Mouse (Mus musculus) layer of hippocampus, postnatal 14 days (tissue): ENCODE results near the gene H2afj. TPM values are rescaled to one million over a fixed set of nuclear protein-coding genes. Genes with fewer than 3 reads are reported as not detected.

Source experiments
- DNase-seq, 2 experiments: peaks; one replicate each; pipeline ENCODE4 v3.0.0; 2021 to 2022; ENCODE audit warnings: low spot score in 2 of 2, mixed read lengths in 1 of 2
- total RNA-seq, 2 experiments: library from RNA; stranded (reverse); gene quantifications; 2 replicates each; pipeline ENCODE4 v1.2.3; 2021

The H2afj gene
- total RNA-seq, 2 experiments from 2014 or later, result 72.0 to 72.6 TPM

DNA sequence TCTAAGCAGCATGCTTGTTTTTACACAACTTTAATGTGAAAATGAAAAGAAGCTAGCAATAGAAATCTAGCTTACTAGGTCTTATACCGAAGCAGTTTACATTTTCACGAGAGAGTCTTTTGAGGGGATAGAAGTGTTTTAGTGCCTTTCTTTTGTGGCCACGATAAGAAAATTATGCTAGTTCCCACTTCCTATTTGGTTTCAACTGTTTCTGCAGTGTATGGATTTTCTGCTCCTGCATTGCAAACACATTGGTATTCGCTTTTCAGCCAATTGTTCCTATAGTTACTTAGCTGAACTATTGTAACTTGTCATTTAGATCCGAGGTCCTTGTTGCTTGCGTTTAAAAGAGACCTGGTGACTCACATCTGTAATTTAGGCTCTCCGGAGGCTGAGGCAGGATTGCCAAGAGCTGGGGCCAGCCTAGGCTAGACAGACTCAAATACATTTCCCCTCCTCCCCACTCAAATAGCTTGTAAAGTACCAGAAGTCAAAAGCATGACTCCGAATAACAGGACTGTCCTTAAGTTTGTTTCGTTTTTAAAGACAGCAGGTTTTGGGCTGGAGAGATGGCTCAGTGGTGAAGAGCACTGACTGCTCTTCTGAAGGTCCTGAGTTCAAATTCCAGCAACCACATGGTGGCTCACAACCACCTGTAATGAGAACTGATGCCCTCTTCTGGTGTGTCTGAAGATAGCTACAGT is 3.2 kb upstream of the H2afj start:
- no peak for DNase-seq

DNA sequence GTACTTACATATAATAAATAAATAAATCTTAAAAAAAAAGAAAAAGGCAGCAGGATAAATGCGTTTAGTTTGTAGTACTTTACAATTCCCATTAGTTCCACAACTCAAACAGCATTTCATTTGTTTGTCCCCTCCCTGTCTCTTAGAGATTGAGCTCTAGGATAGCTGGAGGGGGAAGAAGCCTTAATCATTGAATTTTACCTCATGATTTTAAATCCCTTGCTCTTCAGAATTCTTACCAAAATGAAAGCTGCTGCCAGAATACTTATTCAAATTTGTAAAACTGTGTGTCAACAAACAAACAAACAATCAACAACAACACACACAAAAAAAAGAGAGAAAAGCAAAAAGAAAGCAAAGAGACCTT is 2.7 kb upstream of the H2afj start:
- no peak for DNase-seq

DNA sequence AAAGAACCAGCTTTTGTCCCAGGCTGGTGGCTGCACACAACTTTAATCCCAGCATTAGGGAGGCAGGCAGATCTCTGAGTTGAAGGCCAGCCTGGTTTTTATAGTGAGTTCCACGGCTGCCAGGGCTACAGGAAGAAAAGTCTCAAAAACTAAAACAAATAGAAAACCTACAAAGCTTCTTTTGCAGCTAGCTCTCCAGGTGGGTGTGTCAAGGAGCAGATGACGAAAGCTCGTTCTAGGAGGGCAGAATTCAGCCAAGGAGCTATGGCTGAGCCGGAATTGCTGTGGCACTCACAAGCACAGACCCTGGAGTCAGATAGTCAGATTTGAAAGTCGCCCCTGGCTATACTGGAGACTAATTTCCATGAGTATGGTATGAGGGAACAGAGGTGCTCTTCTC is 1.2 kb upstream of the H2afj start:
- no peak for DNase-seq

DNA sequence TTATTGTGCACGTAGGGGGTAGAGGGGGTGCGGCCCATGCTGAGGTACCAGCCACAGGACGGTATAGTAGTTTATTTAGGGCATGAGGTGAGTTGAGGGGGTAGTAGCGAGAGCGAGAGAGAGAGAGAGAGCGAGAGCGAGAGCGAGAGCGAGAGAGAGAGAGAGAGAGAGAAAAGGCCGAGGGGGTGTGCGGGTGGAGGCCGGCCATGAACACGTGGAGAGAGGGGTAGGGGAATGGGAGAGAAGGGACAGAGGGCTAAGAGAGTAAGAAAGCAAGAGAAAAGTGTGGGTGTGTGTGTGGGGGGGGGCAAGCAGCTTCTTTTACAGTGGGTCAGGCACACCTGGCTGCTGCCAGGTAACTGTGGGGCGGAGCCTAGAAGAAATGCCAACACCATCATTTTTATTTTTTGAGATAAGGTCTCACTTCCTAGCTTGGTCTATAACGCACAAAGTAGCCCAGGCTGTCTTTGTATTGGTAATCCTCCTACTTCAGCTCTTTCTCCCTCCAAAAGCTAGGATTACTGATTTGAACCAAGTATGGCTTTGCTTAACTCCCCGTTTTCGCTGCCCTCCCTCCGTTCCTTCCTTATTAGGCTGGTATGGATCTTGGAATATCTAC is 540 bp upstream of the H2afj start:
- DNase-seq, result no peak

DNA sequence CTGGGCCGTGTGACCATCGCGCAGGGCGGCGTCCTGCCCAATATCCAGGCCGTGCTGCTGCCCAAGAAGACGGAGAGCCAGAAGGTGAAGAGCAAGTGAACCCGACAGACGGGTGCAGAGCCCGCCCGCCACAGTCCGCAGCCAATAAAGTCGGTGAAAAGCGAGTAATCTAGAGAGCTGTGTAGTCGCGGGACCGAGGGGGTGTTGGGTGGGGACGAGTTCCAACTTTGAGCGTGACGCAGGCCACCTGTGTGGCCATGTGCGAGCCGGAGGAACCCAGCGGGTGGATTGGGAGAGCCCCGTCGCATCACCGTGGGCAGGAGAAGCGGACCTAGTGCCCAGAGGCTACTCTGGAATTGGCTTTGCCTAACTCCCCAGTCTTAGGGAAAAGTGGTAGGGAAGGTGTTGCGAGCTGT is 595 bp downstream of the H2afj start:
- DNase-seq, result peak in 1 of 2 experiments; percentile 37

DNA sequence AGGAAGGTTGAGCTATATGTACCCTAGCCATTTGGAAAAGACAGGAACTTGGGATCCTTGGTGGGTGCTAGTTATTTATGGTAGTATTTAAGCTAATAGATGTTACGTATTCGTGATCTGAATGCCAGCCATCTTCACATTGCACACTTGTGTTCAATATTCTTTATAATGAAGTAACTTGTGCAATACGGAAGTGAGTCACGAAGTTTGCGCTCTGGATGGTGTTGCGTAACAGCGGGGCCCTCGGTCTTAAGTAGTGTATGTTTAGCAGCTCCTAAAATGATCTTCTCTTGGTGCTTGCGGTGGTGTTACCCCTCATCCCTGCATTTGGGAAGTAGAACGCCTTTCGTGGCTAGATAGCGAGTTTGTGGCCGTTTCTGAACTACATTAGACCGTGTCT is 1.0 kb downstream of the H2afj start:
- DNase-seq, result no peak

DNA sequence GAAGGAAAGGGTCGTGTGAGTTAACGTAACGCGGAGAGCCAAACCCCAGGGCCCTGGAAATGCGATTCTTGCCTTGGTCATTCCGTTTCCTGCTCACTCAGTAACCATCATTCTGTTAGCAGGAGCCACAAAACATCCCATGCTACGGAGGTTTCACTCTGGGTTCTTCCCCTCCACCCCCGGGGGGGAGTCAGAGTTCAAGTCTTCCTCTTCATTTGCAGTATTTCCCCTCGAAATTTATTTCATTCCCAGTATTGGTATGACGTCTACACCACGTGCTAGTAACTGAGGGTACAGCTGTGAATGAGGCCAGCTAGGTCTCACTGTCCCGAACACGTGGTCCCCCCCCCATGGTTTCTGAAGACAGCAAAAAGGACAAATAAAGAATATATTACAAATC is 1.6 kb downstream of the H2afj start:
- DNase-seq, result no peak

DNA sequence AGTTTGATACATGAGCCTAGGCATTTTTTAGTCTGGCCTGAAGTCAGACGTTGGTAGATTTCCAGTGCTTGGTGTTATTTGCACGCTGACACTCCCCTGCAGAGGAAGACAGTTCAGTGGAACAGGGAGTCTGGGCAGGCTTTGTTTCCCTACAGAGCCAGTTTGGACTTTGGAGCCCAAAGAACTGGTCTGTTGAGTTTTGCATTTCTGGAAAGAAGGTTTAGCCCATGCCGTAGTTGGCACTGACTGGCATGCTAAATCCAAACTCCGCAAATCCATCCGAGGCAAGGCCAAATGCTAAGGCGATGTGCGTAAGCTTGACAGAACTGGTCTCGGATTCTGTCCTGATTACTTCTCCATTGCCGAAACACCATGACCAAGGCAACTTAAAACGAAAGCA is 3.2 kb downstream of the H2afj start:
- DNase-seq, result no peak

DNA sequence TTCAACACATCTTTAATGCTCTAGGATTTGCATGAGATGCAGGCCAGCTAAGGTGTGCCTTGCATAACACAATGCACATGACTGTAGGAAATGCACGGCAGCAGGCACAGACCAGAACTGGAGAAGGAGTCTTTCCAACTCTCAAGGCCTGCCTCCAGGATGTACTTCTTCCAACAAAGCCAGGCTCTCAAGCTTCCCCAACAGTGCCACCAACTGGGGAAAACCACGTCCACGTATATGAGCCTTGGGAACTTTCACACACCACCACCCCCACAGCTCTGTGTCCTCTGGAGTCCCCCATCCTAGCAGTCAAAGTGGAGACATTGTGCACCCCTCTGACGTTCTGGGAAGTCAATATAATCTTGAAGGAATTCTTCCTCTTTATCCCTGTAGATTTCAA is 5.1 kb downstream of the H2afj start:
- DNase-seq, result no peak

DNA sequence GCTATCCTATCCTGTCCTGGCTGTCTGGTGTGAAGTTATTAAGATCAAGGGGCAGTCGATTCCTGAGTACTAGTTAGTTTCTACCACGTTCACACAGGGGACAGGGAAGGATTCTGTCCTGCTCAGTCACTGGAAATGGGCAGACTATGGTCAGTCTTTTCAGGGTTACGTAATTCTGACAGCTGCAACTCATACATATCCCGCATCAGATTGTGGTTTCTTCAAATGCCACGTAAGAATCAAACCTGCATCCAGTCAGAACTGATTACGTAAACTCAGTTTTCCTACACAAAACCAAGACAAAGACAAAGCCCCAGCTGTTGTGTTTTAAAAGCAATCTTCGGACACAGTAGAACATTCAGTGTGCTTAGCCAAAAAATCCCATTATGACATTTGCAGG is 7.3 kb downstream of the H2afj start:
- DNase-seq, result no peak

DNA sequence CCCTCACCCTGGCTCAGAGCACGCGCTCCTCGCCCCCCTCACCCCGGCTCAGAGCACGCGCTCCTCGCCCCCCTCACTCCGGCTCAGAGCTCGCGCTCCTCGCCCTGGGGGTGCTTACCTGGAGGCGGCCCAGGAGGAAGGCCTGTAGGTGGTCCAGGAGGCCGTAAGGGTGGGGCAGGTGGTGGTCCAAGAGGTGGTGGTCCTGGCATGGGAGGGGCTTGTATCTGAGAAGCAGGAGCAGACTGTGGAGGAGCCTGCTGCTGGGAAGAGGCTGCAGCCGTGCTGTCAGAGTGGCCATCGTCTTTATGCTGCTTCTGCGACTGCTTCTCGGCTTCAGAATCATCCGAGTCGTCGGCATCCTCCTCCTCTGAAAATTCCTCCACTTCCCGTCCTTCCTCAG is 8.8 kb downstream of the H2afj start:
- DNase-seq, result no peak

DNA sequence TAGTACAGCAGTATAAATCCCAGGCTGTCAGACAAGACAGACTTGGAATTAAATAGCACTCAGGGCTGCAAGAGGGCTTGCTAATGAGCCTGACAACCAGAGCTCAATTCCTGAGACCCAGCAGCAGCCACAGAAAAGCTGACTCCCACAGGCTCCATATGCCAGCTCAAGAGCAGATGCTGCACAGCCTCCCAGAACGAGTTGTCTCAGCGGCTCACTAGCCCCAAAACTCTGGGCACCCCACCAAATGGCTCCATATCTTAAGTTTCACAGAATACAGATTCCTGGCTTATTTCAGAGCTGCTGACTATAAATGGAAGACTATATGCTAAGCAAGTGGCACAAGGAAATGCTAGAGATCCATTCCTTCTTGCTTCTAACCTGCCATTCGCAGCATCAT is 9.5 kb downstream of the H2afj start:
- DNase-seq, result peak; percentile 61 to 88

DNA sequence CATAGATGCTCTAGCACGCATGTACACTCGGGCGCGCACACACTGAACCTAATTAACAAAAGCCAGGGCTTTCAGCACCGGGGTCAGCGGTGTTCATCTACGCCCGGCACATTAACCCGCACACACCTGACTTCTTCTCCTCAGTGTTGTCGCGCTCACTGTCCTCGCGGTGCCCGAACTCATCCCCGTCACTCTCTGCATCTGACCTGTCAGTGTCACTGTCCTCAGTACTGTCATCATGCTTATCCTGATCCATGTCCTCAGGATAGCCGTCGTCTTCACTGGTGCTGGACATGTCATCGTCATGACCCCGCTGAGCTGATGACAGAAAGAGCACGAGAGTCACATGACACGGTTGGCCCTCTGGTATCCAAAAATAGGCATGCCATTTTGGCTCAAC is 12.3 kb downstream of the H2afj start:
- no peak for DNase-seq

DNA sequence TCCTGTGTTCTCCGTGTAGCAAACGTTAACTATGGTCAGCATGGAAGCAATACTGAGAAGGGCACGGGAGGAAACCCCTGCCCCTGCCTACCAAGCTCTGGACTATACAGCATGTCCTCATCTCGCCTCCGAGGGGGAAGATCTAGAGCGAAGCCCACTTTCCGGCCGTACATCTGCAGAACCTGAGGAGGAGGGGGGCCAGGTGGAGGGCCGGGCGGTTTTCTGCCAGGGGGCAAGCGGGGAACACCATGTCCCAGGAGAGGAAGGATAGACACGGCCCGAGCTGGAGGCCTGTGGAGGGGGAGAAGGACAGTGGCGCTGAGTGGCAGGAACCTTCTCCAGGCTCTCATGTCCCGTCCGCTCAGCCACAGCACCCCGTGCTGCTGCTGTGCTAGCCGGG is 13.0 kb downstream of the H2afj start:
- no peak for DNase-seq

DNA sequence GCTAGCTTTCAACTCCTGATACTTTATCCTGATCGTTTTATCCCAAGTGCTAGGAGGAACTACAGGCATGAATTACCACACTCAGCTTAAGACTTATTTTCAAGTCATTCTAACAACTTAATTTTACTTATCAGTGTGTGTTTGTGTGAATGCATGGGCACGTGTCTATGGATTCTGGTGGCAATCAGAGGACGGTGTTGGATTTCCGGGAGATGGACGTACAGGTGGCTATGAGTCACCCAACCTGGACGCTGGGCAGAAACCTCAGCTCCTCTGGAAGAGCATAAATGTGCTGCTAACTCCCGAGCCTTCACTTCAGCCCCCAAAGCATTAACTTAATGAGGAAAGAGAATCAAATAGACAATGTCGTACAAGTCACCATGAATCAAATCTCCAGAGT is 16.9 kb downstream of the H2afj start:
- no peak for DNase-seq

DNA sequence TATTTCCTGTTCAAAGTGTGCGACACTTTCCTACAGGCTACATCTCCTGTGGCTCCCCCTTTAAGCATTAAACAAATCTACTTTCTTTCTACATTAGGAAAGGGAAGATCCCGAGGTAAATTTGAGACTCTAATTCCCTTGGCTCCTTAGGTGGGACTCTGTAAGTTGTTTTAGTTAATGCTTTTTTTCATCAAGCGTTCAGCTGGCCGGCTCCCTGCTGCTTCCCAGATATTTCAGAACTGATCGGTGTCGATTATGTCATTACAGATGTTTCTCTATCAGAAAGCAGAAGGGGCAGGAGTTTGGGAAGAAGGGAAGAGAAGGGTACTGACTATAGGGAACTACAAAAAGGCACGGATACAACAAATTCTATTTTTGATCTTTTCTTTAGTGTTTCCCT is 19.1 kb downstream of the H2afj start:
- DNase-seq, result no peak

DNA sequence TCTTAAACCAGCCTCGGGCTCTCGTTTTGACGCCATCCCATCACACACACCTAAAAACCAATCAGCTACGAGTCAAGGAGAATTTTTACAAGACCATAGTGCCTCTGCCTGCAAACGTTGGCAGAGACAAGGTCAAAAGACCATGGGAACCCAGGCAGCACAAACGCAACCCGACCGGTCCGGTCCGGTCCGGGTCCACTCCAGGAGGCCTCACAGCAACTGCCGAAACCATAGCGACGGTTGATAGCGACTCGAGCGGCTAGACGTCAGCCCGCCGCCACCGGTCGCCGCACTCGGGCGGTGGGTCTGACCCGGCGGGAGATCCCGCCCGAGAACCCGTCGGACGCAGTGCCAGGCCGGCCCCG is 19.5 kb downstream of the H2afj start, which contains the start of gene BC049715:
BC049715 (plus strand) TSS at position 111 of the 365 bp plus-strand sequence.
- no peak for DNase-seq

DNA sequence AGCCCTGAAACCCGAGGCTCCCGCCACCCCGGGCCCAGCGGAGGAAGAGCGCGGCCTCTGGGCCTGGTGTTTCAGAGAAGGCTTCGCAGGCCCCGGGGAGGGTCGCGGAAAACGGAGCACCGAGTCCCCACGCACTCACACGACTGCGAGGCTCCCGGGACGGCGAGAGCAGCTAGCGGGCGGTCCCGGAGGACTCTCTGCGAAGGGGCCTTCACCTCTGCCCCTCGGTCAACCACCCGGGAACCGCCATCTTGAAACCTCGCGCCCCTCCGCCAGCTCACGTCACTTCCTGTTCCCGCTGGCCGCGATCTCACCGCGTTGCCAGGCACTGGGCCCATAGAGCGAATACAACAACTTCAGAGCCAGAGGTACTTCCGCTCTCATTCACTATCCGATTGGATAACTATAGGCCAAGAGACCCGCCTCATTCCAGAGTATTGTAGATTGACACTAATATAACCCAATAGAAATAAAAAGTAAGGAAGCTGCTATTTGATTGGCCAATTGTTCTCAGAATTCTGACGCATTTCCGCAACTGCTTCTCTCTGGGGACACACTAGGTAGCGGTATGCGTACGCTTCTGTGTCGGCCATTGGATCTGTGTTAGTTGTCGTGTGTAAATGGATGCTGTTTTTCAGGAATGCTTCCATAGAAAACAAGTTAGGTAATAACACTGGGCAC is 20.0 kb downstream of the H2afj start, which contains the start of gene Wbp11:
Wbp11 (minus strand) TSS at position 353 of the 681 bp plus-strand sequence.
- peak; percentile 94 to 99 for DNase-seq

DNA sequence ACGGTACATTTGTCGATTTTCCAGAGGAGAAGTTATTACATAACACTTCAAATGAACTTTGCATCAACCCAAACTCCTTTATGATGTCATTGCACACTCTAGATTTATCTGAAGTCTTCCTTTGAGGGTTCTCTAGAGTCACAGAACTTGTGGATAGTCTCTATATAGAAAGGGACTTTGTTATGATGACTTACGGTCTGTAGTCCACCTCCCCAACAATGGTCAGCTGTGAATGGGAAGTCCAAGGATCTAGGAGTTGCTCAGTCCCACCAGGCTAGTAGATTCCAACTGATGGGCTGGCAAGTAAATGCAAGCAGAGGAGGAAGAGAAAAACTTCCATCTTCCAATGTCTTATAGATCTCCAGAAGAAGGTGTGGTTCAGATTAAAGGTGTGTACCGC is 20.6 kb downstream of the H2afj start:
- no peak for DNase-seq

DNA sequence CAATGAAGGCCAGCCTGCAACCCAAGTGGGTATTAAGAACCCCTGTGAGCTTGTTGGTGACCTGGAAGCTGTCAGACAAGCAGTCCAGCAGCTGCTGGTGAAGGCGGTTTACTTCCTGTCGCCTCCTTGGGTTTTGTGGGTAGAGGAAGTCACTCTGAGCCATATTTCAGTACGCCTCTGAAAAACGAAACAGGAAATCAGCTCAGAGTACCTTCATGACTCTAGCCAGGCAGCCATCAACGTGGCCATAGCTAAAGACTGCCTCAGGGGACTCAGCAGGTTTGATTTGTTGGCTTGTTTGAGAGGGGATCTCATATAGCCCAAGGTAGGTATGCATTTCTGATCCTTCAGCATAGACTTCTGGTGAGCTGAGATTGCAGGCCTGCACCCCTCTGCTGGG is 23.7 kb downstream of the H2afj start:
- DNase-seq, result no peak

DNA sequence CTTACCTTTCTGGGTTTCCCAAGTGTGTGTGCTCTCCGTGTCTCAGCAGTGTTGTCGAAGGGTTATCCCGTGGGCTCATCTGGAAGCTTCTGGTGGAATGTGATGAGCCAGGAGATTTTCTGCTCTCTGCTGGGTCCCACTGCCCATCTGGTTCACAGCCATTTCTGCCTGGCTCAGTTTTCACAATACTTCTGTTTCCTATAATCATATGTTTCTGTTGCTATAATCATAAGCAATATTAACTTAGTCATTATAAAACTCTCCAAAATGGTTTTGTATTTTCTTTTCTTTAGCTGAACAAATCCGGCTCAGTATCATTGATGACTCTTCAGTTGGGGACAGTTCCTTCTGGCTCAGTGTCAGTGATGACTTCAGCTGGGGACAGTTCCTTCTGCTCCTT is 27.3 kb downstream of the H2afj start, which contains the start of gene Smco3:
Smco3 (minus strand) TSS at position 101 of the 400 bp plus-strand sequence.
- DNase-seq, result no peak

DNA sequence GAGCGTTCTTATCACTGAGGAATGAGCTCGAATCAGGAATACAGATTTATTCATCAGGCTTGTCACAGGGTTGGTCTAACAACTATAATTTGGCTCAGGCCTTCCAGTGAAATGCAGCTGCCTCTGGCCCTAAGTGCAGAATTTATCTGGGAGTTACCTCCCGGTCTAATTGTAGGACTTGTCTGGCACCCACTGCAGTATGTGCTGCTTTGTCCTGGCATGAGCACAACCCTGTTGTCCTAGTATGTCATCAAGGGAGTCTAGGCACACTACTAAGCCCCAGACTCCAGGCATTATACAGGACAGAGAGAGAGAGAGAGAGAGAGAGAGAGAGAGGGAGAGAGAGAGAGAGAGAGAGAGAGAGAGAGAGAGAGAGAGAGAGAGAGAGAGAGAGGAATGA is 29.3 kb downstream of the H2afj start:
- no peak for DNase-seq

DNA sequence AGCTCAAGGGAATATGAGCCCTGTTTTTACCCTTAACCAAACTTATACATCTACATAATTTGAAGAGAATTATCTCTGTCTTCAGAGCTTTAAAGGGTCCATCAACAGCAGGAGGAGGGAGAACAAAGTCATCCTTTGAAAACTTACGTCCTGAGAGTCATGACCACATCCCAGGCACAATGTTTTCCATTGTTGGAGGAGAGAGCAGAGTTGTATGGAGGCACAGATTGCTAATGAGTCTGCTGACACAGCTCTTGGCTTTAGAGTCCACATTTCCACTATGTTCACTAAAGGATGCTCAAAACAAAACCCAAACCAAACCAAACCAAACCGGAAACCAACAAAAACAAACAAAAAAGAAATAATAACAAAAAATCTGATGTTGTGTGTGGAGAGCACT is 36.9 kb downstream of the H2afj start:
- DNase-seq, result no peak
